Mouse (Mus musculus) megakaryocyte progenitor cell, adult 5-6 weeks (primary cell): ENCODE measurements at regions not wholly inside any gene's neighbourhood (a gene's known extent, or its start where the extent isn't known, plus 50 kb on each side); places are given as distances from the start of the nearest gene placed in this dataset.

Experiments used
- ATAC-seq: replicated peaks from 2 replicates; pipeline ENCODE4 v1.8.0; 2016; ENCODE audit warnings: mild to moderate bottlenecking, moderate TSS enrichment, inconsistent platforms; ENCODE audit not compliant: poor library complexity

DNA sequence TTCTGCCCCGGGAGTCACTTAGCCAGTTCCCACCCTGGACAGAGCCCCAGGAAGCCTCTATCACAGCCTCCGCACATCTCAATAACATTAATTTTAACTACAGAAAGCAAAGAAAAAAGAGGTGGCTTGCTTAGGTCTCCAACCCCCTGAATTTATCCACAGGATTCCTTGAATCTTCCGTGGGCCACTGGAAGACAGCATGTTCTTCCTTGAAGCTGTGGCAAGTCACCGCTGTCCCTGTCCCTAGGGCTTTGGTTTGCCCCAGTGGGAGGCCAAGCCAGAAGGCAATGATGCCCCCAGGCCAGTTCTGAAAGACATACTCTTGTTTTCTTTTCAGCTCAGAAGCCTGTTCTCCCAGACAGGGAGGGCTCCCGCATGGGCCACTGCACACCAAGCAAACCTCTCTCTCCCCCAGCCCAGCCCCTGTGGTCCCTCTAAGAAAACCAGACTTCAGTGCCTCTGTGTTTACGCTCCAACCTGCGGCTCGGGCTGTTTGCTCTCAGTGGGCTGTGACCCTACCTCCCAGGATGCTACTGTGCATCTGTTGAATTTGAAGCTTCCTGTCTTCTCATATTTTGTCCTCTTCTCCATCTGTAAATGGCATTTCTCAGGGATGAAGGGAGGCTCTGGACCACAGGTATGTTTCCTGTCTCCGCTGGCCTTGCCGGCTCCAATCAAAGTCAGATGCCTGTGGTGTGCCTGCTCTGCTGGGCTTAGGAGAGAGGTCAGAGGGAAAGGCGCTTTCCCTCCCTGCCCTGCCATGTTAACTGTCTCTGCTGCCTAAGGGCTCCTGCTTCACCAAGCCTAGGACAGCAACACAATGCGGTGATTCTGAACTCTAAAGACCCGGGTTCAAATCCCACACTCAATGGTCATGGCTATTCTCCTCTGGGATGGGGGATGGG is 67.5 kb upstream of the Rgma start:
- ATAC-seq: no peak

GRCm38 (mm10) chr7:73308981-73309380 is 66.3 kb upstream of the Rgma start:
- ATAC-seq: no peak

DNA sequence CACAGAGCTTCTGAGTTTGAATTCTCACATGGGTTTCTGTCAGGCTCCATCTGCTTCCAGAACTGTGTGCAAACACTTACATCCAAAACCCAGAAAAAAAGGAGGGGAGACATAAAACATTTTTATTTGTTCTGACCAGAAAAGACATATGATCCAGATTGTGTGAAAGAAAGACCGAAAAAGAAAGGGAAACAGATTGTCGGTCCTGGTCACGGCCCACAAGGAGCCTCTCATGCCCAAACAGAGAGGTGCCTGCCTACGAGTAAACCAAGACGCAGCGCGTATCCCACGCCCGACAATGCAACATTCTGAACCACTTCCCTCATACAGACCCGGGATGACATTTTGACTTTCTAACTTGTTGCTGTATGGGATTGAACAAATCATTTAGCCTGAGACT is 65.3 kb upstream of the Rgma start:
- no peak for ATAC-seq

DNA sequence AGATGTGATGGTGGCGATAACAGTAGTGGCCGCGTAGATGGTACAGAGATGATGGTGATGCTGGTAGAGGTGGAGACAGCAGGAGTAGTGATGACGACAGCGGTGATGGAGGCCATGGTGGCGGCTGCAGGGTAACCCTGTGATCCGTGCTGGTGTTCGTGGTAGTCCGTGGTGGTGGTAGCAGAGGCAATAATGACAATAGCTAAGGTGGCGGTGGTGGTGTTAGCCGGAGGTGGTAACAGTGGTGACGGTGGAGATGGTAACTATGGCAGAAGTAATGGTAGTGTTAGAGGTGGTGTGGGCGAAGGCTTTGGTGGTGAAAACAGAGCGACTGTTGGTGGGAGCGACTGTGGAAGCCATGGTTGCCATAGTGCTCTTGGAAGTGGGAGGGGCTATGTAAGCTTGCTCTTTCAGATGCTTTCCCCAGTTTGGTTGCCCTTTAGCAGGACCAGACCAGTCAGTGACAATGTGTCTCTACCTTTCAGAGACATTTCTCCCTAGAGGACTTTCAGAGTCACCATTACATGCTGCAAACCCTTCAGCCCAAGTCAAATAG is 64.7 kb upstream of the Rgma start:
- ATAC-seq: no peak

DNA sequence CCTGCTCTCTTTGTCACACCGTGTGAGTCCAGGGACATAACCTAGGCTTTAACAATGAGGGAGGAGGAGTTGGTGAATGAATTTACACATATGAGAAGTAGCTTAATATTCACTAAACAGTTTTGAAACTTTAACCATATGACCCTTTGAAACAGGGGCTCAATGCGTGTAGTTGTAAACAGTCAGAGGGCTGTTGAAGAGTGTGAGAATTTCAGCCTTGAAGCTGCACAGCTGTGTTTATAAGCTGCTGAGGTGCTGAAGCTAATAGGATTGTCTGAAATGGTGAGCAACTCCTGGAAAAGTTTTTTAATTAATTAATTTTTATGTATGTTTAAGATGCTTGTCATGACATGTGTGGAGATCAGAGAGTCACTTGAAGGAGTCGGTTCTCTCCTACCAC is 59.8 kb upstream of the Rgma start:
- ATAC-seq: no peak

DNA sequence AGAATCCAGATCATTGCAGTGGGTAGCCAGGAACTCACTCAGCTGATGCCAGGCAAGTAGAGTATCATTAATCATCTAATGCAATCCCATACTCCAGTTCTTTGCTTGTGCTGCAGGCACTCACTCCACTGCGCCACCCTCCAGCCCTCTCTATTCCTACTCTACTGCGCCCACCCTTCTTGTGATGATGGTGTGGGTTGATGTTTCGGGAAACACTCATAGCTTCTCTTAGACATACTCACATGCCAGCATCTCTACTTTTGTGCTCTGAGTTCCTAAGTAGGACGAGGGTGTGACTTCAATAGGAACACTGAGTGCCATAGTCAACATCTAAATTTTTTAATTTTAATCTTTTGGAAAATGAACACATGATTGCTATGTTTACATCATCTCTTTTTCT is 57.7 kb upstream of the Rgma start:
- ATAC-seq: no peak

DNA sequence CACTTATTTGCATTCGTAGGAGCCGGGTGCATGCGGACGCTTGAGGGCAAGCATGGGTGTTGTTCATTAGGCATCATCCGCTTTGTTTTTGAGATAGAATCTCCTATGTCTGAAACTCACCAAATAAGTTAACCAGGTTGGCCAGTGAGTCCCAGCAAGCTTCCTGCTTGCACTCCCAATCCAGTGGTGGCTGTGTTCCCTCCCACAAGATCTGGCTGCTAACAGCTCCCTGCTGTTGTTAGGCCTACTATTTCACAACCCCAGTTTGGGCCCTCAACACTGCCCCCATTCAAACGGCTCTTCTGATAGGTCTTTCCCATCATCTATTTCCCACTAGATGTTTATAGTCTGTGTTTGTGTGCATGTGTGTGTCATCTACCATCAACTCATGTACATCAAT is 56.3 kb upstream of the Rgma start:
- ATAC-seq: no peak

- no peak for ATAC-seq
Measured at GRCm38 (mm10) chr7:73319994-73320393, 55.3 kb upstream of the Rgma start.

GRCm38 (mm10) chr7:73322466-73323151 is 52.7 kb upstream of the Rgma start:
- no peak for ATAC-seq

DNA sequence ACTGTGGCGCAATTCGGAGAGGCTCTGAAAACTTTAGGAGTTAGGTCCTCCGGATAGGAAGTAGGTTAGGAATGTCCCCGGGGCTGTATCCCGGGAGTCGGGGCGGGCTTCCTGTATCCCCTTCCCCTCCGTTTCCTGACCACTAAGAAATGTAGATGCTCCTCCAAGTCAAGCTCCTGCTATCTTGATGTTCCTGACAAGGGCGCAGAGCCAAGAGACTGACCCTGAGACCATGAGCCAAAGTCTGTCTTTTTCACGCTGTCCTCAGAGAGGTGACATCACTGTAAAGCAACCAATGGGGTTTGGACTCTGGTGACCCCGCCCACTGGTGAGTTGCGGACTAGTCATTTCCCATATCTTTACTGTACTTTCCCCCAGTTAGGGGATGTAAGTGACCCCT is 51.8 kb upstream of the Rgma start:
- no peak for ATAC-seq

DNA sequence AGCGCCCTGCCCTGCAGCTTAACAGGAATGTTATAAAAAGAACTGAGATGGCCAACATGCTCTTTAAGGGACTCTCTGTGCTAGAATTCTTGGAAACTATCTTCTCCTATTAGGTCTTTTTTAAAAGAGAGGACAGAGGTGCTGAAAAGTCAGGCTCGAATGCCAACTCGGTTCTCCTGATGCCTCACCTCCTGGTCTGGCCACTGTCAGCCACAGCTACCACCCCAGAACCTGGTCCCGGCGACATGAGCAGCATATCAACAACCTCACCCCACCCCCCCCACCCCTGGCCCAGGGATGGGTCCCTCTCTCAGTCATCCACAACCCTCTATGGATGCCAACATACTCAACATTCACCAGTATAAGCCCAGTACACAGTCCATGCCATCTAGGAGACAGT is 49.8 kb upstream of the Rgma start:
- no peak for ATAC-seq
